Mouse (Mus musculus): ENCODE data around the gene Ndufaf7. TPM values are rescaled to one million over a fixed set of nuclear protein-coding genes. Genes with fewer than 3 reads are reported as not detected.

Gene Ndufaf7
- polyA plus RNA-seq (2016; fragmentation: Nextera tagmentation; extraction: Ambion mirVana), result 52.2 and 54.8 TPM in 2 replicates

DNA sequence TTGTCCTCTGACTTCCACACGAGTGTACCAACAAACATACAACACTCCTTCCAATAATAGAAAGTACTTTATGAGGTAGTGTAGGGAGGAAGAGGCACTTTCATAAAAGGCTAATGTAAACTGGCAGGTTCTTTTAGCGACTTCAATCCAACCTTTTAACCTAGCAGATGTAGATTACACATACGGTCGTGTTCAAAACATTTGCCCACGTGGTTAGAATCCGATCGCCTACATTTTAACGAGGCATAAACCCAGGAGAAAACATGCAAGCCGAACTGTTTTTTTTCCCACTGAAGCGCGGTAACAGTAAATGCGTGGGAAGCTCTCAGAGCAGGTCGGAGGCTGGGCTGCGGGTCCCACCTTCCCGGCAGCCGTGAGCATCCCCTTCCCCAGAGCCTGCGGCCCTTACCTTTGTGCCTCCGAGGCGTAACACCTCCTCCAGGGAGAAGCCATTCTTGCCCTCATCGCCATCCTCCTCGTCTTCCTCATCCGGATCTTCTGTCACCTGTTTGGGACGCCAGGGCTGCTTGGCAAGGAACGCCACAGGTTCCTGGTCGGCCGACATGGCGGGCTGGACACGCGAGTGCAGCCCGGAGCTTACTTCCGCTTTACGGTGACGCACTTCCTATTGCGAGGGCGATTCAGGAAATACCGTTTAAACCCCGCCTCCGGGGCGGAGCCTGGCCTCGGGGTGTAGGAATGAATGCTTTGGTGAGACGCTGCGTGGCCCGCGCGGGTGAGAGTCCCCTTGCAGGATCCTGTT is at the start of gene Ndufaf7, which contains the start of gene Cebpz:
Ndufaf7 (plus strand) TSS at position 671 of the 763 bp plus-strand sequence.
Cebpz (minus strand) TSS at position 601 of the 763 bp plus-strand sequence.
- H3K27me3 ChIP-seq, result no peaks in the 10 kb centered on the region
- peak within 1 kb of the TSS; percentile 74 for H3K4me3 ChIP-seq
- WGBS, result under 1% methylated on average over 45 of the region's 45 CpGs
- ATAC-seq (ENCODE audit: low FRiP score, low read depth), result peak; percentile 99
- no peaks in the 10 kb centered on the region for H3K9me3 ChIP-seq
- peaks cover 42% of the 10 kb centered on the region for H3K36me3 ChIP-seq
- peak within 1 kb of the TSS; percentile 57 for H3K4me2 ChIP-seq (replicated peaks)
- 0 out of 2 replicates have a peak within 1 kb of the TSS, but pooled peaks have one; percentile 20 for H3K27ac ChIP-seq (replicated peaks)
- peak within 1 kb of the TSS; percentile 67 for H3K9ac ChIP-seq (replicated peaks)
- H3K4me1 ChIP-seq, result peaks cover 15% of the 10 kb centered on the region

DNA sequence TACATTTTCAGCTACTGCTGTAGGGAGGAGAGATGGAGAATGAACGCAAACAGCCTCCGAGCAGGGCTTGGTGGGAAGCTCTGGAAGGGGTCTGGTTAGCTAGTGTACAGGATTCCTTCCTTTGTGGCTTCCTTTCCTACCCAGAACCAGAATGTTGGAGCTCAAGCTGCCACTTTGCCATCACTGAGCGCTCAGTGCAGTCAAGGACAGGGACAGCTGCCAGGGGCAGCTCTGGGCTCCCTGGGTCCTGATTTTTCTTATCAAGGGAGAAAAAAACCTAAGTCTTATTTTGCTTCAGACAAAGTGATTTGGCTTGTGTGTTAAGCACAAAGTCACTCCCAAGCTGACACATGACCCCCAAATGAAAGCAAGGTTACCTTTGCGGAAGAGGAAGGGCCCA is 48.4 kb upstream of the Ndufaf7 start:
- ATAC-seq (ENCODE audit: low FRiP score, low read depth), result no peak
- no peaks in the 10 kb centered on the region for H3K27me3 ChIP-seq
- H3K4me1 ChIP-seq, result no peaks in the 10 kb centered on the region
- H3K27ac ChIP-seq (replicated peaks), result no peak overlapping the region
- no peaks in the 10 kb centered on the region for H3K36me3 ChIP-seq
- H3K4me3 ChIP-seq, result no peak overlapping the region
- no peak overlapping the region for H3K9ac ChIP-seq (replicated peaks)
- H3K9me3 ChIP-seq, result peaks cover 4% of the 10 kb centered on the region; the same call in 1 of the 2 replicates
- H3K4me2 ChIP-seq (replicated peaks), result no peak overlapping the region
- 85% methylated on average over 4 of the region's 4 CpGs for WGBS

DNA sequence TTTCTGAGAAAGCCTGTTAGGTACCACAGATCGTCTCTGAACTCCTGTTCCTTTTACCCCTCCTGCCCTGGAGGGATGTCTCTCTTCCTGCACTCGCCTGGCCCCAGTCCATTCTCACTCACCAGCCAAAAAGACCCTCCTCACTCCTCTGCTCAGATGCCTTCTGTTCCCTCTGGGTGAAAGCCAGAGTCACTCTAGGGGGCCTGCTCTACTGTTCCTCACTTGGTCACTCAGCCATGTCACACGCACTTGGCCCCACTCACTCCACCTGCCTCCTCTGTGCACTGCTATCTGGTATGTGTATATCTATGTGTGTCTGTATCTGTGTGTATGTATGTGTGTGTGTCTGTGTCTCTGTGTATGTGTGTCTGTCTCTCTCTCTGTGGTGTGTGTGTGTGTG is 47.8 kb upstream of the Ndufaf7 start:
- no peaks in the 10 kb centered on the region for H3K36me3 ChIP-seq

DNA sequence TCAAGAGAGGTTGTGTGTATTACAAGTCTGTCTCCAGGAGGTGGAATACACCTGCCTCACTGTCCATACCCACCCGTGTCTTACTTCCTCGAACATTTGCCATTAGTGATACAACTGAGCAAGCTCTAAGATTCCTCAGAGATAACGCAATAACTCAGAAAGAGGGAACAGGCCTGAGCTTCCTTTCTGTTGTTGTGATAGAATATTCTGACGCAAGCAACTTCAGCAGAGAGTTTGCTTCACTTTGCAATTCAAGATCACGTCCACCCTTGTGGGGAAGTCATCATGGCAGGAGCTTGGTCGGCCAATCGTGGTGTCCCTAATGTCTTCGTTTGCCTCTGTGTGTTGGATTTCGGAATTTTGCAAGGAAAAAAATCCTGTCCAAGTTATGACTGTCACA is 45.9 kb upstream of the Ndufaf7 start:
- WGBS, result 88% methylated on average over 9 of the region's 9 CpGs
- no peak for ATAC-seq (ENCODE audit: low FRiP score, low read depth)
- H3K4me3 ChIP-seq, result no peak overlapping the region
- no peak overlapping the region for H3K27ac ChIP-seq (replicated peaks)
- no peaks in the 10 kb centered on the region for H3K36me3 ChIP-seq
- no peak overlapping the region for H3K4me2 ChIP-seq (replicated peaks)
- no peaks in the 10 kb centered on the region for H3K9me3 ChIP-seq
- no peaks in the 10 kb centered on the region for H3K27me3 ChIP-seq
- no peak overlapping the region for H3K9ac ChIP-seq (replicated peaks)
- H3K4me1 ChIP-seq, result no peaks in the 10 kb centered on the region

More for the DNA sequence above, 47.8 kb upstream of the Ndufaf7 start:
- no peaks in the 10 kb centered on the region for H3K27me3 ChIP-seq
- H3K9me3 ChIP-seq, result peaks cover 4% of the 10 kb centered on the region; the same call in 1 of the 2 replicates
- WGBS, result 51% methylated on average over 3 of the region's 3 CpGs
- no peaks in the 10 kb centered on the region for H3K4me1 ChIP-seq
- ATAC-seq (ENCODE audit: low FRiP score, low read depth), result no peak
- H3K9ac ChIP-seq (replicated peaks), result no peak overlapping the region
- H3K27ac ChIP-seq (replicated peaks), result no peak overlapping the region
- no peak overlapping the region for H3K4me3 ChIP-seq
- H3K4me2 ChIP-seq (replicated peaks), result no peak overlapping the region

DNA sequence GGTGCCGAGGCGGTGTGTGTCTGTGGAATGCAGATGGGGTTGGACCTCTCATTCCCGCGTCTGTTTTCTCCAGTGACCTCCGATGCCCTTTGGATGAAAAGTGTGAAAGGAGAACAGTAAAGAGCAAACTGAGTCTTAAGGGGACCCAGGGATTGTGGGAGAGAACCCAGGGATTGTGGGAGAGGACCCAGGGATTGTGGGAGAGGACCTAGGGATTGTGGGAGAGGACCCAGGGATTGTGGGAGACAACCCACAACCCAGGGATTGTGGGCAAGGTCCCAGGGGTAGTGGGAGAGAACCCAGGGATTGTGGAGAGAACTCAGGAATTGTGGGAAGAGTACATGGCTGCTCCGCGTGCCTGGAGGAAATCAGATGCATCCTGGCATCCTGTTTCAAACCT is 41.9 kb upstream of the Ndufaf7 start:
- no peaks in the 10 kb centered on the region for H3K36me3 ChIP-seq
- H3K4me3 ChIP-seq, result no peak overlapping the region
- H3K9me3 ChIP-seq, result no peaks in the 10 kb centered on the region
- no peaks in the 10 kb centered on the region for H3K4me1 ChIP-seq
- H3K9ac ChIP-seq (replicated peaks), result no peak overlapping the region
- no peak for ATAC-seq (ENCODE audit: low FRiP score, low read depth)
- H3K27ac ChIP-seq (replicated peaks), result no peak overlapping the region
- H3K4me2 ChIP-seq (replicated peaks), result no peak overlapping the region
- no peaks in the 10 kb centered on the region for H3K27me3 ChIP-seq
- 82% methylated on average over 7 of the region's 7 CpGs for WGBS

DNA sequence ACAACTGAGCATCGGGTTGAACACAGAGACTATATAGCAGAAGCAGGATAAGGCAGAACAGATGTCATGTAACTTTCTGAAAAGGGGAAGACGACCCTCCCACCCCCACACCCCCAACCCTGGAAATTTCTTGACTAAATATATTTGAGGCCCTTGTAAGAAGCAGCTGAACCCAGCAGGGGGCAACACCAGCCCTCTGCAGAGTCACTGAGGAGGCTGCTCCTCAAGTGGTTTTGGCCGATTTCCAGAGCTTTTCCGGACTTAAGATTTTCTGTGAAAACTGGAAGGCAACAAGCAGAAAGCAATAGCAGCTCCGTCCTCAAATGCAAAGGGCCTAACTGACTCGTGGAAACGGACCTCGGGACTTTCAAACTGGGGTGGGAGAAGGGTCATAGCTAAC is 41.5 kb upstream of the Ndufaf7 start:
- 45% methylated on average over 8 of the region's 8 CpGs for WGBS
- Histone ChIP-seq H3K4me2 (replicated peaks) (no peak overlapping the region), H3K4me1 (no peaks in the 10 kb centered on the region), H3K27me3 (no peaks in the 10 kb centered on the region), H3K9ac (replicated peaks) (no peak overlapping the region), H3K4me3 (no peak overlapping the region), H3K9me3 (no peaks in the 10 kb centered on the region), H3K36me3 (no peaks in the 10 kb centered on the region), H3K27ac (replicated peaks) (no peak overlapping the region)
- no peak for ATAC-seq (ENCODE audit: low FRiP score, low read depth)

DNA sequence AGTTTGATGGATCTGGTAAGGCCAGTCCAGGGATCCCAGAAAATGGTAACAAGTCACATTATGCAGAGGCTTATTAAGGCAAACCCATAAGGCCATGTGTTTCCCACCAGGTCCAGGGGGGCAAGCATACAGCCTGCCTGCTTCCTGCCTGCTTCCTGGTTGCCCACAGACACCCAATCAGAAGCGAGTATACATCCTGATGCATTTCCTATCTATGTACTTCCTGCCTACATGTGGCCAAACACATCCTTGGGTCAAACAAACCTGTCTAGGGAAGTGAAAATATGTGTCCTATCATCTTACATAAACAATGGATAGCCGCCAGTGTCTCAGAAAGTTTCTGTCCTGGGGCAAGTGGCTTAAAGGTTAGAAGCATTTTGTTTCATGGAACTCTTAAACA is 33.8 kb upstream of the Ndufaf7 start:
- 82% methylated on average over 2 of the region's 2 CpGs for WGBS

DNA sequence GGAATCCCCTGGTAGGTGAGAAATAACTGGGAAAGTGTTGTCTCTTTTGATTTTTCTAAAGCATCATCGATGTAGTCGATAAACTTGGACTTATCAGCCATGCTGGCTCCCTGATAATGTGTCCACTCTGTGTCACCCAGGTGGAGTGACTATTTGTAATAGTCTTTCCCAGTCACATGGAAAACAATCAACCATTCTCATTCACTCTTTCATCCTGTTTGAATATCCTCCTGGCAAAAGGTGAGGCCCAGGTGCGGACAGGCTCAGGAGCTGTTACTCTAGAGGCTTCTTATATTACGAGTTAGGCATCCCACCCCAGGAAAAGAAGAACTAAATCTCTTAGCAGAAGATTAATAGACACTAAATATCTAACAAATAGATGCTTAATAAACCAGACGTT is 30.0 kb upstream of the Ndufaf7 start, which contains the start of gene Sult6b1:
Sult6b1 (minus strand) TSS at position 101 of the 400 bp plus-strand sequence.
- Histone ChIP-seq H3K27me3 (no peaks in the 10 kb centered on the region), H3K4me1 (no peaks in the 10 kb centered on the region), H3K36me3 (no peaks in the 10 kb centered on the region), H3K4me3 (no peak within 1 kb of the TSS), H3K9ac (replicated peaks) (no peak within 1 kb of the TSS), H3K27ac (replicated peaks) (no peak within 1 kb of the TSS), H3K9me3 (no peaks in the 10 kb centered on the region), H3K4me2 (replicated peaks) (no peak within 1 kb of the TSS)
- 83% methylated on average over 5 of the region's 5 CpGs for WGBS
- no peak for ATAC-seq (ENCODE audit: low FRiP score, low read depth)

More for the DNA sequence above, 33.8 kb upstream of the Ndufaf7 start:
- H3K9ac ChIP-seq (replicated peaks), result no peak overlapping the region
- H3K9me3 ChIP-seq, result no peaks in the 10 kb centered on the region
- H3K4me2 ChIP-seq (replicated peaks), result no peak overlapping the region
- H3K4me3 ChIP-seq, result no peak overlapping the region
- no peak for ATAC-seq (ENCODE audit: low FRiP score, low read depth)
- no peaks in the 10 kb centered on the region for H3K36me3 ChIP-seq
- H3K4me1 ChIP-seq, result no peaks in the 10 kb centered on the region
- no peak overlapping the region for H3K27ac ChIP-seq (replicated peaks)
- H3K27me3 ChIP-seq, result no peaks in the 10 kb centered on the region

DNA sequence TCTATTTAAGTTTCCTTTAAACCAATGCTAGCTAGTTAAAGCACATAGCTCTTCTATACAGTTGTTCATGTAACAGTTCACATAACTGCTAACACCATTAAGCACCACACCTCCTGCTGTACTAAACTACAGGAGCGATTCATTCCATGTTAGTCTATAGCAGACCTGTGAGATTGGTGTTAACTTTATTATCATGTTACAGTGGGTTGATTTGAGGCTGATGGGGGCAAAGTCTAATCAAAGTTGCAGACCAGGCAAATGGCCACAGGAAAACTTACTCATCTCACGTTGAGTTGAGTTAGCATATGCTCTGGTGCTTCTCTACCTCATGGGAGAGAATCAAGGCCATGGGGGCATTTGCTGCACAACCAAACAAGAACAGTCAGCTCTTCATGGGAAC is 27.6 kb upstream of the Ndufaf7 start:
- no peak for ATAC-seq (ENCODE audit: low FRiP score, low read depth)
- Histone ChIP-seq H3K4me1 (no peaks in the 10 kb centered on the region), H3K36me3 (no peaks in the 10 kb centered on the region), H3K4me2 (replicated peaks) (no peak overlapping the region), H3K9me3 (no peaks in the 10 kb centered on the region), H3K4me3 (no peak overlapping the region), H3K9ac (replicated peaks) (no peak overlapping the region), H3K27ac (replicated peaks) (no peak overlapping the region), H3K27me3 (no peaks in the 10 kb centered on the region)
- WGBS, result 81% methylated on average over 2 of the region's 2 CpGs

DNA sequence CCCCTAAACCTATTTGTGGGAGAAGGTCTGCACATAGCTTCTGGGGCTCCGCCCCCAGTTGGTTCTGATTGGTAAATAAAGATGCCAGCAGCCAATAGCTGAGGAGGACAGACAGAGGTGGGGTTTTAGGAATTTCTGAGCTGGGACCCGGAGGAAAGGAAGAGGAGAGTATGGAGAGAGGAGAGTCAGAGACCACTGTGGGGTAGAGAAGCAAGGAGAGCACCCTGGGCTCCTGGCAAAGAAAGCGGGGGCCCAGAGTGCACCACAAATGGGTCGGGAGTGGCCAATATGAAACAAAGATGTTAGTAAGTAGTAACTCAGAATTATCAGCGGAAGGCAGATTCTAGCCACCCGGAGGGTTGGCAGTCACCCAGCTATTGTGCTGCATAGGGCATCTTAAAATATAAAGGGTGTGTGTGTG is 24.1 kb upstream of the Ndufaf7 start:
- peak overlapping the region; percentile 37 for H3K4me3 ChIP-seq
- 0 out of 2 replicates have a peak overlapping the region, but pooled peaks have one; percentile 15 for H3K9ac ChIP-seq (replicated peaks)
- peak overlapping the region; percentile 51 for H3K4me2 ChIP-seq (replicated peaks)
- 0 out of 2 replicates have a peak, but pooled peaks cover under 1% of the 10 kb centered on the region for H3K36me3 ChIP-seq
- H3K27ac ChIP-seq (replicated peaks), result no peak overlapping the region
- WGBS, result 37% methylated on average over 6 of the region's 6 CpGs
- no peaks in the 10 kb centered on the region for H3K9me3 ChIP-seq
- no peaks in the 10 kb centered on the region for H3K27me3 ChIP-seq
- H3K4me1 ChIP-seq, result peaks cover 15% of the 10 kb centered on the region
- peak; percentile 63 for ATAC-seq (ENCODE audit: low FRiP score, low read depth)

DNA sequence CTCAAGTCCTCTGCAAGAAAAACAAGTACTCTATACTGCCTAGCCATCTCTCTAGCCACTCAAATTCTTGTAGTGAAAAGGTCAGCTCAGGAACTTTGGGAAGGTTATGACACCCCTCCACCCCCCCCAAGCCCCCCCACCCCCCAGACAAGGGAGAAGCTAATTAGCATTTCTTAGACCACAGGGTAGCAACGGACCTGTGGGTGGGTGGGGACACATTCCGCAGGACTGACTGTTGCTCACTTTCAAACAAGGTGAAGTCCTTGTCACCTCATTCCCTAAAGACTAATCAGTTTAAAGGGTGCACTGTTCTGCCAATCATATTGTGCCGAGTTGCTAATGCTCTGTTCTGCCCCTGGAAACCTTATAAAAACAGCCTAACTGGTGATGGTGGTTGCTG is 23.0 kb upstream of the Ndufaf7 start:
- Histone ChIP-seq H3K27ac (replicated peaks) (no peak overlapping the region), H3K4me2 (replicated peaks) (no peak overlapping the region), H3K36me3 (peaks cover 9% of the 10 kb centered on the region; the same call in 1 of the 2 replicates), H3K9ac (replicated peaks) (no peak overlapping the region), H3K27me3 (no peaks in the 10 kb centered on the region), H3K4me3 (no peak overlapping the region), H3K4me1 (peaks cover 17% of the 10 kb centered on the region), H3K9me3 (no peaks in the 10 kb centered on the region)
- WGBS, result 74% methylated on average over 3 of the region's 3 CpGs
- ATAC-seq (ENCODE audit: low FRiP score, low read depth), result no peak

DNA sequence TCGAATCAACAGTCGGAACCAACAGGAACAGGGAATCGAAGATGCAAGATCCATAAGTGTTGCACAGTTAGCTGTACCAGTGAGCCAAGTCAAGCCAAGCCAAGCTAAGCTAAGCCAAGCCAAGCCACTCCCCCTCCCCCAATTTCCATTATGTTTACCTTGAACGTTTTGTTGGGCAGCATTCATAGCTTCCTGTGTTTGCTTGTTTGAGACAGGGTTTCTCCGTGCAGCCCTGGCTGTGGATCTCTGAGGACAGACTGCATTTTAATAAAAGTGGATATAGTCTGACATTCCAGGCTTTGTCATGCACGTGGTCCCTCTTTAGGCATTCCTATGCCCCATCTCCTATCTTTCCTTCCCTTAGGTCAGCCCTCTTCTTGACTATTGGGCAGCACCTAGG is 21.2 kb upstream of the Ndufaf7 start:
- Histone ChIP-seq H3K27me3 (no peaks in the 10 kb centered on the region), H3K27ac (replicated peaks) (peak overlapping the region; percentile 82; the same call in 1 of the 2 replicates)

More for the DNA sequence above, 21.2 kb upstream of the Ndufaf7 start:
- H3K4me2 ChIP-seq (replicated peaks), result peak overlapping the region; percentile 71
- no peaks in the 10 kb centered on the region for H3K9me3 ChIP-seq
- H3K9ac ChIP-seq (replicated peaks), result peak overlapping the region; percentile 68
- WGBS, result 55% methylated on average over 6 of the region's 6 CpGs
- peaks cover 17% of the 10 kb centered on the region for H3K4me1 ChIP-seq
- H3K4me3 ChIP-seq, result peak overlapping the region; percentile 66
- peaks cover 22% of the 10 kb centered on the region for H3K36me3 ChIP-seq
- ATAC-seq (ENCODE audit: low FRiP score, low read depth), result peak; percentile 35

All from midbrain, embryonic 12.5 days (tissue).